Mouse (Mus musculus) bone marrow macrophage, adult 2 months (primary cell): ENCODE measurements around the gene Abhd16b.
"Not testable (repeated sequence)": the region's sequence is repeated elsewhere in the genome, so short reads cannot be mapped to it uniquely, and the experiment has no call there.

ENCODE experiments used
- CTCF ChIP-seq: IDR thresholded peaks from 2 replicates; pipeline ENCODE4 v1.5.1; 2012; ENCODE audit warnings: low read depth, mild to moderate bottlenecking, low read length, moderate library complexity
- POLR2A ChIP-seq: IDR thresholded peaks from 2 replicates; pipeline ENCODE4 v1.6.1; 2012; ENCODE audit warnings: mild to moderate bottlenecking, low read depth, low read length, borderline replicate concordance

DNA sequence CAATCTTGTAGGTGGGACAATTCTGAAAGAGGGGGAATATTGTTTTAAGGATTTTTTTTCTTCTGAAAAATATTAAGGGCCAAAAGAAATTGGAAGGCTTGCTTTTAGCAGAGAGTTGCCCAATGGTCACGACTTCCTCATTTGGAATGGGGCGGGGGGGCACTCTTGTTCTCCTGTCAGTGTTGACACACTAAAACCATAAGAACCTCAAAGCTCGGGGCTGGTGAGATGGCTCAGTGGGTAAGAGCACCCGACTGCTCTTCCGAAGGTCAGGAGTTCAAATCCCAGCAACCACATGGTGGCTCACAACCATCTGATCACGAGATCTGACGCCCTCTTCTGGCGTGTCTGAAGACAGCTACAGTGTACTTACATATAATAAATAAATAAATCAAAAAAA is 2.8 kb downstream of the Abhd16b start:
- not testable (repeated sequence) for TF ChIP-seq POLR2A, CTCF
